Mouse (Mus musculus) ES-Bruce4 (cell line): ENCODE results near the gene Ptpn13. TPM values are rescaled to one million over a fixed set of nuclear protein-coding genes. Genes with fewer than 3 reads are reported as not detected.
A peak's percentile ranks its signal among the peaks of the same experiment; 100 is the strongest.

Experiments used
- H3K27ac ChIP-seq: 2 replicates; pipeline ENCODE4 v1.5.1; 2012; ENCODE audit warnings: low read length, inconsistent platforms; ENCODE audit not compliant: insufficient read depth
- H3K27me3 ChIP-seq: 2 replicates; pipeline ENCODE4 v1.6.1; 2012; ENCODE audit warnings: mild to moderate bottlenecking, low read length, inconsistent platforms; ENCODE audit not compliant: control insufficient read depth, poor library complexity, insufficient read depth, severe bottlenecking
- H3K36me3 ChIP-seq: 2 replicates; pipeline ENCODE4 v1.6.1; 2012; ENCODE audit warnings: inconsistent platforms, mild to moderate bottlenecking, low read length, moderate library complexity; ENCODE audit not compliant: control insufficient read depth, poor library complexity, insufficient read depth, severe bottlenecking
- H3K4me1 ChIP-seq: one replicate; pipeline ENCODE4 v1.8.1; 2011; ENCODE audit warnings: low read length; ENCODE audit not compliant: control insufficient read depth, insufficient read depth
- H3K4me3 ChIP-seq: 2 replicates; pipeline ENCODE4 v1.5.1; 2011; ENCODE audit warnings: low read depth, mild to moderate bottlenecking, low read length
- H3K9ac ChIP-seq: 2 replicates; pipeline ENCODE4 v1.6.1; 2012; ENCODE audit warnings: low read depth, mild to moderate bottlenecking, inconsistent platforms; ENCODE audit not compliant: poor library complexity, severe bottlenecking
- H3K9me3 ChIP-seq: replicated peaks from 2 replicates; pipeline ENCODE4 v1.6.1; 2012; ENCODE audit warnings: mild to moderate bottlenecking, low read length, inconsistent platforms; ENCODE audit not compliant: control insufficient read depth, poor library complexity, insufficient read depth, severe bottlenecking
- CTCF ChIP-seq: IDR thresholded peaks from one replicate; pipeline ENCODE4 v1.8.1; 2011; ENCODE audit warnings: low read depth, low read length
- EP300 ChIP-seq: IDR thresholded peaks from 2 replicates; pipeline ENCODE4 v1.6.1; 2011; ENCODE audit warnings: low read depth, low read length; ENCODE audit not compliant: insufficient read depth
- POLR2A ChIP-seq: IDR thresholded peaks from one replicate; pipeline ENCODE4 v1.8.1; 2011; ENCODE audit warnings: low read length; ENCODE audit not compliant: insufficient read depth
- polyA plus RNA-seq: library from polyadenylated mRNA; stranded (reverse); fragments of >200 nt; gene quantifications from 2 replicates; pipeline ENCODE4 v1.2.4, GENCODE M21; 2011; ENCODE audit warnings: low read depth; ENCODE audit not compliant: missing spikeins, insufficient read depth, insufficient read length

Gene Ptpn13
- polyA plus RNA-seq, 1 experiment, result 26.5 TPM

DNA sequence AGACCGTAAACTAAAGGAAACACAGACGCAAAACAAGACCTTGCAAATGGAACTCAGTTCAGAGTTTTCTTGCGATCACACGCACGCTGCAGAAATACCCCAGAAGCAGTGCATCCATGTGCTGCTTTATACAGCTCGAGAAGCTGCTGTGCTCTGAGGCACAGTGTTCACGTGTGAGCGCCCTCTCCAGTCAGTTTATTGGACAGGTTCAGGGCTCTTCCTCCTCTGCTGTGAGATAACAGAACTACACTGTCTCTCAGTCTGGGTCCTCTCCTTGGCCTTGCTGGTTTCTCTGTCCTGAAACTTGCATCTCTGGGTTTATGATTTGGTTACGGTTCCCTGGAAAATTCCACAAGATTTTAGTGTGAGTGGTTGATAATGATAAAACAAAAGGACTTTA is 88.2 kb downstream of the Ptpn13 start:
- Histone ChIP-seq H3K4me3 (no peak overlapping the region), H3K9ac (no peak overlapping the region), H3K27me3 (no peaks in the 10 kb centered on the region), H3K4me1 (no peaks in the 10 kb centered on the region), H3K27ac (no peak overlapping the region), H3K9me3 (no peaks in the 10 kb centered on the region), H3K36me3 (no peaks in the 10 kb centered on the region)
- TF ChIP-seq EP300 (no peak), CTCF (peak; percentile 23)

DNA sequence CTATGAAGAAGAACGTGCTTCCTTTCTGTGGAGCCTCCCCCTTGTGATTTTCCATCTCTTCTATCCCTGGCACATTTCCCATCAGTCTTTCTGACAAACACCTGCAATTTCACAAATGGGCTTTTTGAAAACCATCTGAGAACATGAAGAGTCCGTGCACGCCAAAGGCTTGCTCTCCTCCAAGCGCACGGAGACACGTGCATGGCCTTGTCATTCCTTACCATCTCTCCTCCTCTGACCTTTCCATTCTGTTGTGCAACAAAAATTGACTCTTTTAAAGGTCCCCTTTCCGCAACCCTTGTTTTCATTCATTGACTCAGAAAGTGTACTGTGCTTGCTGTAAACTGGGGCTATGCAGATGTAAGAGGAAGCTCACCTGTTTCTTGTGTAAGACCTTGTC is 89.4 kb downstream of the Ptpn13 start:
- no peaks in the 10 kb centered on the region for H3K9me3 ChIP-seq
- H3K4me3 ChIP-seq, result no peak overlapping the region
- no peaks in the 10 kb centered on the region for H3K36me3 ChIP-seq
- H3K4me1 ChIP-seq, result no peaks in the 10 kb centered on the region
- no peak overlapping the region for H3K27ac ChIP-seq
- TF ChIP-seq EP300 (no peak), CTCF (no peak), POLR2A (no peak)
- no peak overlapping the region for H3K9ac ChIP-seq
- no peaks in the 10 kb centered on the region for H3K27me3 ChIP-seq

DNA sequence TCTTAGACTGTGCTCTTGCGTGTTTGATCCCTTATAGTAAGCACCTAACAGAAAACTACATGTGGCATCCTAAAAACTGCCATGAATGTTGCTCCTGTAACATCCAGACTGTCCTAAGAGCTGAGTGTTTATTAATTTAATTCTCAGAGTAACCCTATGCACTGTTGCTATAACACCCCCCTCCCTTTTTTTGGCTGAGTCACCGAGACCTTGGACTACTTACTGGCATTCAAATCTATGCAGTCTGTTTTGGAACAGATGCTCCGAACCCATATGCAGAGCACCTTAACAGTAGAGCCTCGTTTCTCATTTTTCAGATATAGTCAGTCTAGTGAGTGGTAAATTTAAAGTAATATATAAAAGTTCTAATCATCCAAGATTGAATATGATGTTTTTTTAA is 90.9 kb downstream of the Ptpn13 start:
- TF ChIP-seq EP300 (no peak), CTCF (no peak), POLR2A (no peak)
- no peaks in the 10 kb centered on the region for H3K4me1 ChIP-seq
- no peak overlapping the region for H3K9ac ChIP-seq
- no peaks in the 10 kb centered on the region for H3K36me3 ChIP-seq
- H3K27me3 ChIP-seq, result no peaks in the 10 kb centered on the region
- H3K27ac ChIP-seq, result no peak overlapping the region
- H3K9me3 ChIP-seq, result no peaks in the 10 kb centered on the region
- no peak overlapping the region for H3K4me3 ChIP-seq

DNA sequence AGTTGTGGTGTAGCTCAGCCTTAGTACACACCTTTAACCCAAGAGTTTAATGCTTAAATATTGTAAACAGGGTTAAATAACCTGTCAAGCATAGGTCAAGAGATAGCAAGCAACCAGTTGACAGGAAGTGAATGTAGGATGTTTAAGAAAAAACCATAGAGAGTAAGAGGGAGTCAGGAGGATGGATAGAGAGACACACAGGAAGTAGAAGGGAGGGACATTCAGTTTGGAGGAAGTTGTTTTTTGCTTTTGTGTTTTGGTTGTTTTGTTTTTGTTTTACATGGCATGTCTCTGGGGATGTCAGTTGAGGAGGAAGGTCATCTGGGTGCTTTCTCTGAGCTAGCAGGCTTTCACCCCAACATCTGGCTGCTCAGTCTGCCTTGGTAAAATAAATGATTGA is 91.6 kb downstream of the Ptpn13 start:
- no peaks in the 10 kb centered on the region for H3K36me3 ChIP-seq
- no peaks in the 10 kb centered on the region for H3K27me3 ChIP-seq
- no peaks in the 10 kb centered on the region for H3K9me3 ChIP-seq
- H3K9ac ChIP-seq, result no peak overlapping the region
- TF ChIP-seq POLR2A (no peak), EP300 (no peak), CTCF (no peak)
- no peaks in the 10 kb centered on the region for H3K4me1 ChIP-seq
- no peak overlapping the region for H3K27ac ChIP-seq
- no peak overlapping the region for H3K4me3 ChIP-seq

DNA sequence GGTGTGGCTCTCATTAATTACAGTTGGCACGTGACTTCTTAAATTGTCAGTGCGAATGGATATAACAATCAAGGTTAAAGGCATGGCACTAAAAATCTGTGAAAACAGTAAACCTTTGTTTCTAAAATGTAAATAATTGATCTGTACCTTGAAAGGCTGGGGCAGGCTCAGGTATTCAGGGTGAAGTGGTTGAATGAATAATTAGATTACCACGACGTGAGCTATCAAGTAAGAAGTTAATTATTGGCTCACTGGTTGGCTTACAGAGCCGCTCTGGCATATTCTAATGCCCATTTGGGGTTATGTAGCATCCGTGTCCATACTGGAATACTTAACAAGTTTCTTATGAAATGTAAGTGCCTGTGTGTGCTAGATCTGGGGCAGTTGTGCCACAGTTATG is 92.6 kb downstream of the Ptpn13 start:
- H3K9me3 ChIP-seq, result no peaks in the 10 kb centered on the region
- no peaks in the 10 kb centered on the region for H3K36me3 ChIP-seq
- H3K4me3 ChIP-seq, result no peak overlapping the region
- TF ChIP-seq CTCF (no peak), POLR2A (no peak), EP300 (no peak)
- no peak overlapping the region for H3K9ac ChIP-seq
- no peaks in the 10 kb centered on the region for H3K4me1 ChIP-seq
- no peak overlapping the region for H3K27ac ChIP-seq
- H3K27me3 ChIP-seq, result no peaks in the 10 kb centered on the region

DNA sequence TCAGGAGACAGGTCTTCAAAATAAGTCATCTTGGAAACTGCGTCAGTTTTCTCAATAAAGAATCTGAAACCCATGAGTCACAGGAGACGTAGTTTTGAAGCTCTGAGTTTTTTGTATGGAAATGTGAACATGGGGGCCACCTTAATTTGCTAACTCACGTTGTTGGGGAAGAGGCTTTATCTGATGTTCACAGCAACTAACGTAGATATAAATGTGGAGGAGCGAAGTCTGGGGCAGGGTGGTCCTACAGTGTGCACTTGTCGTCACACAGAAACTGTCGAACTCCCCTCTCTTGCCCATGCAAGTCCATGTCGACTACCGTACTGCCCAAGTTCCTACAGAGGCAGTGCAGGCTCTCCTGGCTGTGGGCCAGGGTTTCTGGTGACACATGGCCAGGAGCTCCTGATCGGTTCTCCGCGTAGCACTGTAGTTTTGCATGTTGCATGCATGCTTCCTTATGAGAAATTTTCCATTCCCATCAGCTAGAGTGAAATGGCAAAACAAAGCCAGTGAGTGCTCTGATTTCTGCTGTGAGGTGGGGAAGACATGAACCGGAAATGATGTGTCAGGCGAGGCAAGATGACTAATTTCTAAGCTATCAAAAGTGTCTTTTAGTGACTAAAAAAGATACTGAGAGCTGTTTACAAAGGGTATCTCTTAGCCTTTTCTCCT is 93.9 kb downstream of the Ptpn13 start:
- TF ChIP-seq CTCF, result no peak
- TF ChIP-seq POLR2A, result no peak
- no peak for TF ChIP-seq EP300
- H3K36me3 ChIP-seq, result no peaks in the 10 kb centered on the region; the same call in 1 of the 2 replicates
- no peaks in the 10 kb centered on the region for H3K4me1 ChIP-seq
- no peak overlapping the region for H3K4me3 ChIP-seq
- H3K27ac ChIP-seq, result no peak overlapping the region
- no peak overlapping the region for H3K9ac ChIP-seq
- no peaks in the 10 kb centered on the region for H3K27me3 ChIP-seq
- no peaks in the 10 kb centered on the region for H3K9me3 ChIP-seq
